Mouse (Mus musculus): ENCODE results near the gene Pald1. TPM values are rescaled to one million over a fixed set of nuclear protein-coding genes. Genes with fewer than 3 reads are reported as not detected.

Gene Pald1
- polyA plus RNA-seq, 1 experiment from 2014 or later: 22.9 TPM

GRCm38 (mm10) chr10:61382281-61382731 is 1.0 kb downstream of the Pald1 start:
- Histone ChIP-seq H3K27me3 (ENCODE audit: control insufficient read depth, insufficient read depth, low read length) (no peaks in the 10 kb centered on the region; the same call in 1 of the 2 replicates), H3K27ac (ENCODE audit: low read depth, low read length) (no peak overlapping the region), H3K36me3 (ENCODE audit: control insufficient read depth, insufficient read depth, low read length) (no peaks in the 10 kb centered on the region), H3K9ac (ENCODE audit: low read length) (peak overlapping the region; percentile 77), H3K4me2 (ENCODE audit: low read depth, low read length, severe bottlenecking) (peak overlapping the region; percentile 97), H3K4me1 (replicated peaks; ENCODE audit: control insufficient read depth, insufficient read depth, low read length) (peaks cover 9% of the 10 kb centered on the region; the same call in 1 of the 2 replicates), H3K4me3 (ENCODE audit: low read depth, low read length) (peak overlapping the region; percentile 53), H3K9me3 (ENCODE audit: control insufficient read depth, low read length) (no peaks in the 10 kb centered on the region)
- no peak for ATAC-seq (replicated peaks; ENCODE audit: low FRiP score)
- 0% methylated on average over 8 of the region's 8 CpGs for WGBS
- no peak for DNase-seq (ENCODE audit: low spot score)

DNA sequence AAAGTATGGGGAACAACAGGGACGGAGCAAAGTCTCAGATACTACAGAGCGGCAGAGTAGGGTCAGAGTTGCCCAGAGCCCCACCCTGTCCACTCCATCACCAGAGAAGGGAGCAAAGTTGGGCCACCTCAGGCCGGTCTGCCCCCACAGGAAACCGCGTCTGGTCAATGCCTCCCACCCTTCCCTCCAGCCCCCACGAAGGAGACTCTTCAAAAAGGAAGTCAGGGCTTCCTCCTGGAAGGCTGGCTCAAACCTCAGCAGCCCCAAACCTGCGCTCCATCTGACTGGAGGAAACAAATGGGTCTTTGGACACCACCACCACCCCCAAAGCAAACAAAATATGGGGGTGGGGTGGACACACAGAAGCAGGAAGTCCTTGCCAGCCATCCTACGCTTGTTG is 1.5 kb downstream of the Pald1 start:
- Histone ChIP-seq H3K9ac (ENCODE audit: low read length) (no peak overlapping the region), H3K36me3 (ENCODE audit: control insufficient read depth, insufficient read depth, low read length) (no peaks in the 10 kb centered on the region), H3K27me3 (ENCODE audit: control insufficient read depth, insufficient read depth, low read length) (no peaks in the 10 kb centered on the region; the same call in 1 of the 2 replicates), H3K4me3 (ENCODE audit: low read depth, low read length) (peak overlapping the region; percentile 53), H3K4me1 (replicated peaks; ENCODE audit: control insufficient read depth, insufficient read depth, low read length) (peaks cover 9% of the 10 kb centered on the region; the same call in 1 of the 2 replicates), H3K9me3 (ENCODE audit: control insufficient read depth, low read length) (no peaks in the 10 kb centered on the region), H3K4me2 (ENCODE audit: low read depth, low read length, severe bottlenecking) (peak overlapping the region; percentile 97), H3K27ac (ENCODE audit: low read depth, low read length) (no peak overlapping the region)
- DNase-seq (ENCODE audit: low spot score) (no peak), ATAC-seq (replicated peaks; ENCODE audit: low FRiP score) (no peak)
- 13% methylated on average over 8 of the region's 8 CpGs for WGBS

DNA sequence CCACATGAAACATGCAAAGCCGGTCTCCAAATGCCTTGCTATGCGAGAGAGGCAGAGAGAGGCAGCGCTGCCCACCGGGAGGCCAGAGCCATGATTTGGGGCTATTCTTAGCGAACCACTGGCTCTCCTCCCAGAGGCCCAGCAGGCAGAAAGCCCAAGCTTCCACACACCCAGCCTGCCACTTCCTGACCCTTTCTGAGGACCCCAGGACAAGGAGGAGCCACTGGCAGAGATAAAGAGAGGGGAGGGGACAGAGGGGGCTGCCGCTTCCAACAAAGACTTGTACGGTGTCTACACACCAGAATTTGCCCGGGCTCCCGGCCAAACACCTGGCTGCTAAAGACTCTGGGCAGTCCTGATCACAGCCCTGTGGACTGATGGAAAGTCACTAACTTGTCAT is 3.1 kb downstream of the Pald1 start:
- DNase-seq (ENCODE audit: low spot score) (no peak), ATAC-seq (replicated peaks; ENCODE audit: low FRiP score) (no peak)
- H3K9ac ChIP-seq (ENCODE audit: low read length): no peak overlapping the region
- peaks cover 9% of the 10 kb centered on the region; the same call in 1 of the 2 replicates for H3K4me1 ChIP-seq (replicated peaks; ENCODE audit: control insufficient read depth, insufficient read depth, low read length)
- 8% methylated on average over 9 of the region's 9 CpGs for WGBS
- H3K27me3 ChIP-seq (ENCODE audit: control insufficient read depth, insufficient read depth, low read length): no peaks in the 10 kb centered on the region; the same call in 1 of the 2 replicates
- H3K27ac ChIP-seq (ENCODE audit: low read depth, low read length): no peak overlapping the region
- H3K9me3 ChIP-seq (ENCODE audit: control insufficient read depth, low read length): no peaks in the 10 kb centered on the region
- H3K4me2 ChIP-seq (ENCODE audit: low read depth, low read length, severe bottlenecking): peak overlapping the region; percentile 3; the same call in 1 of the 2 replicates
- H3K36me3 ChIP-seq (ENCODE audit: control insufficient read depth, insufficient read depth, low read length): no peaks in the 10 kb centered on the region
- no peak overlapping the region for H3K4me3 ChIP-seq (ENCODE audit: low read depth, low read length)

- Histone ChIP-seq H3K9ac (ENCODE audit: low read length) (no peak overlapping the region), H3K4me3 (ENCODE audit: low read depth, low read length) (no peak overlapping the region), H3K4me1 (replicated peaks; ENCODE audit: control insufficient read depth, insufficient read depth, low read length) (peaks cover 11% of the 10 kb centered on the region; the same call in 1 of the 2 replicates), H3K27me3 (ENCODE audit: control insufficient read depth, insufficient read depth, low read length) (no peaks in the 10 kb centered on the region; the same call in 1 of the 2 replicates), H3K27ac (ENCODE audit: low read depth, low read length) (no peak overlapping the region), H3K4me2 (ENCODE audit: low read depth, low read length, severe bottlenecking) (0 out of 2 replicates have a peak overlapping the region, but pooled peaks have one; percentile 3), H3K9me3 (ENCODE audit: control insufficient read depth, low read length) (no peaks in the 10 kb centered on the region), H3K36me3 (ENCODE audit: control insufficient read depth, insufficient read depth, low read length) (no peaks in the 10 kb centered on the region)
- ATAC-seq (replicated peaks; ENCODE audit: low FRiP score) (no peak), DNase-seq (ENCODE audit: low spot score) (no peak)
- WGBS: 90% methylated on average over 13 of the region's 13 CpGs
Measured at GRCm38 (mm10) chr10:61379340-61380040, 3.8 kb downstream of the Pald1 start.

- WGBS: 84% methylated on average over 5 of the region's 5 CpGs
- Histone ChIP-seq H3K27me3 (ENCODE audit: control insufficient read depth, insufficient read depth, low read length) (no peaks in the 10 kb centered on the region; the same call in 1 of the 2 replicates), H3K4me3 (ENCODE audit: low read depth, low read length) (no peak overlapping the region), H3K9ac (ENCODE audit: low read length) (no peak overlapping the region), H3K4me1 (replicated peaks; ENCODE audit: control insufficient read depth, insufficient read depth, low read length) (peaks cover 11% of the 10 kb centered on the region; the same call in 1 of the 2 replicates), H3K4me2 (ENCODE audit: low read depth, low read length, severe bottlenecking) (no peak overlapping the region), H3K36me3 (ENCODE audit: control insufficient read depth, insufficient read depth, low read length) (no peaks in the 10 kb centered on the region), H3K27ac (ENCODE audit: low read depth, low read length) (no peak overlapping the region), H3K9me3 (ENCODE audit: control insufficient read depth, low read length) (no peaks in the 10 kb centered on the region)
- ATAC-seq (replicated peaks; ENCODE audit: low FRiP score) (no peak), DNase-seq (ENCODE audit: low spot score) (no peak)
Measured at GRCm38 (mm10) chr10:61378698-61379097, 4.6 kb downstream of the Pald1 start.

GRCm38 (mm10) chr10:61378050-61378449 is 5.3 kb downstream of the Pald1 start:
- no peak overlapping the region for H3K4me2 ChIP-seq (ENCODE audit: low read depth, low read length, severe bottlenecking)
- no peak for ATAC-seq (replicated peaks; ENCODE audit: low FRiP score)
- no peaks in the 10 kb centered on the region for H3K9me3 ChIP-seq (ENCODE audit: control insufficient read depth, low read length)
- no peak overlapping the region for H3K4me3 ChIP-seq (ENCODE audit: low read depth, low read length)
- DNase-seq (ENCODE audit: low spot score): no peak
- H3K27me3 ChIP-seq (ENCODE audit: control insufficient read depth, insufficient read depth, low read length): no peaks in the 10 kb centered on the region; the same call in 1 of the 2 replicates
- H3K9ac ChIP-seq (ENCODE audit: low read length): no peak overlapping the region
- H3K36me3 ChIP-seq (ENCODE audit: control insufficient read depth, insufficient read depth, low read length): no peaks in the 10 kb centered on the region
- 94% methylated on average over 5 of the region's 5 CpGs for WGBS
- H3K27ac ChIP-seq (ENCODE audit: low read depth, low read length): no peak overlapping the region
- H3K4me1 ChIP-seq (replicated peaks; ENCODE audit: control insufficient read depth, insufficient read depth, low read length): peaks cover 11% of the 10 kb centered on the region; the same call in 1 of the 2 replicates

DNA sequence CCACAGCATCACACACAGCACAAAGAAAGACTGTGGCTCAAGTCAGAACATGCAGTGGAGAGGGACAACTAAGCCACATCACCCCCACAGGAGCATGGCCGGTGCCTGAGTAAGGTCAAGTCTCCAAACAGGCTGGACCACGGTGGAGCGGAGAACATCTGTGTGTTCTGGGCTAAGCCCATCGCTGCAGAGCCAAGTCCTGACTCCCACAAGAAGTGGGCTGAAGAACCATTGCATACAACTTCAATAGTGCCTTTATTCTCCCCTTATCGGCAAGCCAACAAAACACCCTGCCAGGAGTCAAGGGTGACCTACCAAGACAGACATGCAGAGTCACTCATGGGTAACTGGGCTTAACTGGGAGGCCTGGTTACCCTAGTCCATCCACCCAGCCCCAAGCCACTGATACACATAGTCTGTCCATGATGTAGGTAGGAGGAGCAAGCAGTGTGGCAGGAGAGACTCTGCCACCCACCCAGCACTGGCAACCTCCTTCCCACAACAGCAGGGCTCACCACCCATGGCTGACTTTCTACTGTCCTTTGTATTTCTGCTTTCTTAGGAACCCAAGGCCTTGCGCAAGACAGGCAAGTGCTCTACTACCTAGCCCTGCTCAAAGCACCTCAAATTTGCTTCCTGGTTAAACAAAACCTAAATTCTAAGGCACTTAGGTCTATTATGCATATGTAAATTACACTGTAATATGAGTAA is 8.4 kb downstream of the Pald1 start:
- H3K36me3 ChIP-seq (ENCODE audit: control insufficient read depth, insufficient read depth, low read length): no peaks in the 10 kb centered on the region
- no peak overlapping the region for H3K27ac ChIP-seq (ENCODE audit: low read depth, low read length)
- no peak overlapping the region for H3K4me2 ChIP-seq (ENCODE audit: low read depth, low read length, severe bottlenecking)
- H3K4me1 ChIP-seq (replicated peaks; ENCODE audit: control insufficient read depth, insufficient read depth, low read length): 0 out of 2 replicates have a peak, but pooled peaks cover 1% of the 10 kb centered on the region
- H3K4me3 ChIP-seq (ENCODE audit: low read depth, low read length): no peak overlapping the region
- WGBS: 82% methylated on average over 6 of the region's 6 CpGs
- no peaks in the 10 kb centered on the region for H3K9me3 ChIP-seq (ENCODE audit: control insufficient read depth, low read length)
- ATAC-seq (replicated peaks; ENCODE audit: low FRiP score): no peak
- DNase-seq (ENCODE audit: low spot score): no peak
- H3K27me3 ChIP-seq (ENCODE audit: control insufficient read depth, insufficient read depth, low read length): no peaks in the 10 kb centered on the region
- no peak overlapping the region for H3K9ac ChIP-seq (ENCODE audit: low read length)

DNA sequence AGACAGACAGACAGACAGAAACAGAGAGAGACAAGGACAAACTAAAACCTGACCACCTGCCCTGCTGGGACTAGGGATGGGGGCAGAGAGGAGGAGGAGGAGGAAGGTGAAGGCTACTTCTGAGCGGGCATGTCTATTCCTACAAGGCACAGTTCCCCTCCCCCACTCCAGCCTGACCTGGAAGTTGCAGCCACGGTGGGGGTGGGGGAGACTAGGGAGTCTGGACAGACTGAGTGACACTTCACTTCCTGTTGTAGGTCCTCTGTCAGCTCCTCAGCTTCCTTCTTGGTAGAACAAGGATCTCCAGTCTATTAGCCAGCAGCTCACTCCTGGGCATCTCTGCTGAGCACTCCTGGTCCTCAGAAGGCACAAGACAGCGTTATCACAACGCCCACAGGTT is 9.3 kb downstream of the Pald1 start:
- Histone ChIP-seq H3K27ac (ENCODE audit: low read depth, low read length) (no peak overlapping the region), H3K9ac (ENCODE audit: low read length) (no peak overlapping the region), H3K36me3 (ENCODE audit: control insufficient read depth, insufficient read depth, low read length) (no peaks in the 10 kb centered on the region), H3K27me3 (ENCODE audit: control insufficient read depth, insufficient read depth, low read length) (no peaks in the 10 kb centered on the region), H3K4me1 (replicated peaks; ENCODE audit: control insufficient read depth, insufficient read depth, low read length) (0 out of 2 replicates have a peak, but pooled peaks cover 1% of the 10 kb centered on the region), H3K4me2 (ENCODE audit: low read depth, low read length, severe bottlenecking) (no peak overlapping the region), H3K4me3 (ENCODE audit: low read depth, low read length) (no peak overlapping the region), H3K9me3 (ENCODE audit: control insufficient read depth, low read length) (no peaks in the 10 kb centered on the region)
- 60% methylated on average over 4 of the region's 4 CpGs for WGBS
- no peak for DNase-seq (ENCODE audit: low spot score)
- ATAC-seq (replicated peaks; ENCODE audit: low FRiP score): no peak

All from forebrain, embryonic 11.5 days (tissue).